Mouse (Mus musculus) G1E-ER4 (cell line): Measurements from ENCODE around the gene Borcs6. TPM values are rescaled to one million over a fixed set of nuclear protein-coding genes. Genes with fewer than 3 reads are reported as not detected.

Source experiments
- GATA1 ChIP-seq: IDR thresholded peaks from one replicate; pipeline ENCODE4 v1.8.0; 2012; ENCODE audit warnings: low read length, inconsistent platforms
- polyA plus RNA-seq: library from polyadenylated mRNA; stranded (reverse); fragments of >175 nt; gene quantifications from 2 replicates; pipeline ENCODE4 v1.2.3, GENCODE M21; 2012

The Borcs6 gene
- polyA plus RNA-seq, 1 experiment = 25.2 TPM

DNA sequence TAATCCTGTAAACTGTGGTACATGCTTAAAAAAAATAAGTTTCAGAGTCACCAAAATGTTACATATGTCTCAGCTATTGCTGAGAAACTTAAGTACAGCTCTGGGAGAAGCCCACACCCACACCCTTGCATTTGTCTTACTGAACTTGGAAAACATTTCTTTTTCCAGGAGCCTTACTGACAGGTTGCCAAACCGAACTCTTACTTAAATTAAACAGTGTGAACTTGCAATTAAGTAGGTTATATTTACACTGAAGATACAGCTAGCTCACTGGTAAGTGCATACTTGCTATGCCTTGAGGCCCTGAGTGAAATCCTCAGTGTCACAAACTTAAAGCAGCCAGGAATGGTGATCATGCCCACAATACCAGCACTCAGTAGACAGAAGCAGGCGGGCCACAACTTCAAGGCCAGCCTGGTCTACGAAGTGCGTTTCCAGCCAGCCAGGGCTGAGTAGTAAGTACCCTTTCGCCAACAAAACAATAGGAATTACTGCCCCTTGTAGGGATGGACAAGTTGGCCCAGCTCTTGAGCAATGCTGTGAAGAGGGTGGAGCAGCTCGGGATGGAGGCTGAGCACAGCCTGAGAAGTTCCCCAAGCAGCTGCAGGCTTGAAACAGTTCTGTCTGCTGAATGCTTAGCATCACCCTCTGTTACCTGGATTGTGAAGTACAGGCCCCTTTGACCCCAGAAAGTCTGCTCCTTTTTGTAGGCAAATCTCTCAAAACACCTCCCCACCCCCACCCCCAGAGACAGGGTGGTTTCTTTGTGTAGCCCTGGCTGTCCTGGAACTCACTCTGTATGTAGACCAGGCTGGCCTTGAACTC is 14.6 kb downstream of the Borcs6 start:
- no peak for TF ChIP-seq GATA1

GRCm38 (mm10) chr11:69074776-69075069 is 15.2 kb downstream of the Borcs6 start:
- TF ChIP-seq GATA1 = no peak

GRCm38 (mm10) chr11:69075764-69076479 is 16.4 kb downstream of the Borcs6 start:
- TF ChIP-seq GATA1 = no peak

GRCm38 (mm10) chr11:69076572-69076971 is 17.1 kb downstream of the Borcs6 start:
- no peak for TF ChIP-seq GATA1

- no peak for TF ChIP-seq GATA1
Observed at GRCm38 (mm10) chr11:69077316-69077715, 17.8 kb downstream of the Borcs6 start.

GRCm38 (mm10) chr11:69078041-69078440 is 18.5 kb downstream of the Borcs6 start:
- no peak for TF ChIP-seq GATA1

DNA sequence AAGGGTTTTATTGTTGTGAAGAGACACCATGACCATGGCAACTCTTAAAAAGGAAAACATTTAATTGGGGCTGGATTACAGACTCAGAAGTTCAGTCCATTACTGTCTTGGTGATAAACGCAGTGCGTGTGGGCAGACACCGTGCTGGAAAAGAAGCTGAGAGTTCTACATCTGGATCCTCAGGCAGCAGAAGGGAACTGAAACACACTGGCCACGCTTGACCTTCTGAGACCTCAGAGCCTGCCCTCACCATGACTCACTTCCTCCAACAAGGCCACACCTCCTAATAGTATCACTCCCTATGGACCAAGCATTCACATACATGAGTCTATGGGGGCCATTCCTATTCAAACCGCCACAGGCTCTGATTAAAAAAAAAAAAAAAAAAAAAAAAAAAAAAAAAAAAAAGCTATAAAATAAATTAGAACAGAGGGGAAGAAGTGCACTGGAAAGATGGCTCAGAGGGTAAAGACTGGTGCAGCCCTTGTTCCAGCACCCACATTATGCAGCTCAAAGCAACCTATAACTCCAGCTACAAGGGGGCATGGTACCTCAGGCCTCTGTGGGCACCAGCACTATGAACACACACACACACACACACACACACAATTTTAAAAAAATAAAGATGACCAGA is 19.4 kb downstream of the Borcs6 start:
- TF ChIP-seq GATA1 = no peak

DNA sequence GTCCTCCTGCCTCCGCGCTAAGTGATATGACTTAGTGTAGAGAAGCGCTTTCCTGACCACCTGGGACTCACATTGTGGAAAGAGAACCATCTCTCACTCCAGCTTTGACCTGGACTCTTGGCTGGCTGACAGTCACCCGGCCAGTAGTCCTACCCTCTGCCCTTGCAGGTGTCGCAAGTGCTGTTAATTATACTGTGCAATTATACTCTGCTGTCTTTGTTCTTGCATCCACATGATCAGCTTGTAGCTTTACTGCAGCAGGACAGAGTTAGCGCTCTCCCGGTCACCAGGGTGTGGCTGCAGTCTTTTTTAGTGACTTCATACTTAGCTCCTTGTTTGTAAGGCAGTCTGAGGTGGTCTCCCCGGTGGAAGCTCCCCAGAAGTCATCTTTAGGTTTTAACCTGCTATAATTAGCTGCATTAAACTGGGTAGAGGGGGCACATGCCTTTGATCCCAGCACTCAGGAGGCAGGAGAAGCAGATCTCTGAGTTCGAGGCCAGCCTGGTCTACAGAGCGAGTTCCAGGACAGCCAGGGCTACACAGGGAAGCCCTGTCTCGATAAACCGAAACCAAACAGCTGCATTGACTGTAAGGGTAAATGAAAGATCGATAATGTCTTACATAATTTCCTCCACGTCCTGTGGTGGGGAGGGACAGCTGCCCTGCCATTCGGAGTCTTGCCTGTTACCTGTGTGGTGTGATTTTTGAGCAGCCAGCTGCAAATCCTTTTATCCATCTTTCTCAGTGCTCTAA is 20.8 kb downstream of the Borcs6 start:
- no peak for TF ChIP-seq GATA1

DNA sequence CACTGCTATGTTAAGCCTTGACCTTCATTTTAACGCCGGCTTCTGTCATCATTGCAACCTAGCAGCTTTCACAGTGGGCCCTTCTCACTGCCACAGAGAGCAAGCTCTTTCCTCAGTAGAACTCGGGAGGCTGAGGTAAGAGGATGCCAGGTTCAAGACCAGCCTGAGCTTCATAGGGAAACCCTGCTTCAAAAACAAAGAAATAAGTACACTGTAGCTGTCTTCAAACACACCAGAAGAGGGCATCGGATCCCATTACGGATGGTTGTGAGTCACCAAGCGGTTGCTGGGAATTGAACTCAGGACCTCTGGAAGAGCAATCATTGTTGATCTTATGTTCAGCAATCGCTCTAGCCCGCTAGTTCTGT is 21.3 kb downstream of the Borcs6 start:
- TF ChIP-seq GATA1 = no peak

DNA sequence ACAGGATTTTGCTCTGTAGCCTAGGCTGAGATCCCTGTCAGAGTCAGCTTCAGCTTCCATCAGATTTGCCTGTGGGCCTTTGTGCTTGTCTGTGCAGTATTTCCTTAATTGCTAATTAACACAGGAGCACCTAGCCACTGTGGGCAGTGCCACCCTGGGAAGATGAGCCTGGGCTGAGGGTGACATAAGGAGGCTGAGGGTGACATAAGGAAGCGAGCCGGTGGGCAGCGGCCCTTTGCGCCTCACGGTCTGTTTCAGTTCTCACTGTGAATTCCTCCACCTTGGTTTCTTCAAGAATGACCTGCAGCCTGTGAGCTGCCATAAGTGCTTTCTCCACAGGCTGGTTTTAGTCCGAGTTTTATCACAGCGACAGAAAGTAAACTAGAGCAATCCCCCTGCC is 22.1 kb downstream of the Borcs6 start:
- no peak for TF ChIP-seq GATA1

DNA sequence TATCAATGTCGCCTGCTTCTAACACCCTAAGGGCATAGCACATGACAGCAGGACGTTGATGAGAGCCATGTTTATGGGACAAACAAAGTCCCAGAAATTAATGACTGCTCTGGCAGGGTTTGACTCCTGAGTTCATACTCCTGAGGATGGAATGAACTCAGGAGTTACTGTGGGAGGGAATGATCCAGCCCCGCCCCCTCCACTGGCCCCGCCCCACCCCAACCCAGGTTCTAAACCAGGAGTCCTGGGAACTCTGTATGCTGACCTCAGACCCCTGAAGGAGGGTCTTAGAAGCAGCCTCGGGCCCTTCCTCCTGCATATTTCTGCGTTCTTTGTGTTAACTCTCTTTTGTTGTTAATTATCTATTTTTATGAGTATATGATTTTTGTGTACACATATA is 26.1 kb downstream of the Borcs6 start:
- TF ChIP-seq GATA1 = no peak

- no peak for TF ChIP-seq GATA1
Observed at GRCm38 (mm10) chr11:69086390-69086789, 26.9 kb downstream of the Borcs6 start.

- TF ChIP-seq GATA1 = no peak
Observed at GRCm38 (mm10) chr11:69087082-69087481, 27.6 kb downstream of the Borcs6 start.

DNA sequence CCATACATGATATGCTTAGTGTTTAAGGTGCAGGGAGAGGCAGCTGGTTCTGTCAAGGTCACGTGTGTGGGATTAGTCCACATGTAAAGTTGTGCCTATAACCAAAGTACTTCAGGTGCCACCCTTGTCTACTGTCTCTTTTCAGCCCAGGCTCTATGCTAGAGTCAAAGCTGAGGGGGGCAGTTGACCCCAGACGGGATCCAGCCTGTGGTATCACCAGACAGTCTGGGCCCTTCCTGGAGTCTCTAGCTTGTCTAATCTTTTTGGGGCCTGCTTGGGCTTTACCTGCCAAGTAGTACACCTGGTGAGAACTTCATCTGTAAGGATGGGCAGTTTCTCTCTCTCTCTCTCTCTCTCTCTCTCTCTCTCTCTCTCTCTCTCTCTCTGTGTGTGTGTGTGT is 28.1 kb downstream of the Borcs6 start:
- no peak for TF ChIP-seq GATA1

GRCm38 (mm10) chr11:69088103-69088855 is 28.8 kb downstream of the Borcs6 start, which contains the start of gene Vamp2:
Vamp2 (plus strand) TSS chr11:69088490.
- TF ChIP-seq GATA1 = no peak
